Mouse (Mus musculus) cerebellum, adult 2 months (tissue): ENCODE measurements around the gene Mroh3. TPM values are rescaled to one million over a fixed set of nuclear protein-coding genes. Genes with fewer than 3 reads are reported as not detected.

Experiments used
- DNase-seq, 2 experiments: peaks; one replicate each; pipeline ENCODE4 v3.0.0; 2021
- H3K27ac ChIP-seq: fragments of 200-500 bp; 2 replicates; pipeline ENCODE4 v1.5.1; 2012; ENCODE audit warnings: low read length, control low read depth, inconsistent platforms; ENCODE audit not compliant: insufficient read depth
- H3K27me3 ChIP-seq: fragments of 200-500 bp; 2 replicates; pipeline ENCODE4 v1.6.1; 2012; ENCODE audit warnings: inconsistent platforms, mild to moderate bottlenecking, low read length, moderate library complexity; ENCODE audit not compliant: control insufficient read depth, insufficient read depth
- H3K4me1 ChIP-seq: fragments of 200-500 bp; 2 replicates; pipeline ENCODE4 v1.6.1; 2011; ENCODE audit warnings: low read length; ENCODE audit not compliant: control insufficient read depth, insufficient read depth
- H3K4me3 ChIP-seq: fragments of 200-500 bp; replicated peaks from 2 replicates; pipeline ENCODE3; 2011; ENCODE audit warnings: mild to moderate bottlenecking, low read depth, low read length, control low read depth; ENCODE audit not compliant: insufficient read depth
- CTCF ChIP-seq: fragments of 200-500 bp; IDR thresholded peaks from 2 replicates; pipeline ENCODE4 v1.5.1; 2011; ENCODE audit warnings: low read depth, mild to moderate bottlenecking, control low read depth, low read length, moderate library complexity, borderline replicate concordance; ENCODE audit not compliant: insufficient read depth
- POLR2A ChIP-seq: fragments of 200-500 bp; IDR thresholded peaks from 2 replicates; pipeline ENCODE4 v1.6.1; 2011; ENCODE audit warnings: low read length, control low read depth, borderline replicate concordance; ENCODE audit not compliant: insufficient read depth
- WGBS: fragments of 180-500 bp; shearing (Covaris S2); methylation state at CpG from one replicate; pipeline ENCODE4 v1.1.7; 2018; 5-methylcytosine and 5-hydroxymethylcytosine counted together
- polyA plus RNA-seq: library from polyadenylated mRNA; depleted of rRNA; stranded (reverse); fragments of >200 nt; gene quantifications from 2 replicates; pipeline ENCODE4 v1.2.3, GENCODE M21; 2012

Gene Mroh3
- polyA plus RNA-seq, 1 experiment, result 1.0 TPM

GRCm38 (mm10) chr1:136178741-136179140 is 33.9 kb downstream of the Mroh3 start:
- no peak overlapping the region for H3K27ac ChIP-seq
- TF ChIP-seq POLR2A (no peak), CTCF (no peak)
- DNase-seq, result no peak
- no peaks in the 10 kb centered on the region for H3K27me3 ChIP-seq
- no peak overlapping the region for H3K4me3 ChIP-seq
- H3K4me1 ChIP-seq, result peaks cover 7% of the 10 kb centered on the region; the same call in 1 of the 2 replicates
- 56% methylated on average over 6 of the region's 6 CpGs for WGBS

GRCm38 (mm10) chr1:136177085-136177484 is 35.5 kb downstream of the Mroh3 start:
- no peaks in the 10 kb centered on the region for H3K27me3 ChIP-seq
- no peak overlapping the region for H3K27ac ChIP-seq
- peaks cover 10% of the 10 kb centered on the region; the same call in 1 of the 2 replicates for H3K4me1 ChIP-seq
- no peak for DNase-seq
- H3K4me3 ChIP-seq, result no peak overlapping the region
- WGBS, result 94% methylated on average over 2 of the region's 2 CpGs
- TF ChIP-seq POLR2A (no peak), CTCF (no peak)

- 35% methylated on average over 6 of the region's 6 CpGs for WGBS
- H3K4me3 ChIP-seq, result no peak overlapping the region
- H3K4me1 ChIP-seq, result peaks cover 10% of the 10 kb centered on the region; the same call in 1 of the 2 replicates
- H3K27ac ChIP-seq, result no peak overlapping the region
- peak; percentile 77 for TF ChIP-seq CTCF
- TF ChIP-seq POLR2A, result no peak
- H3K27me3 ChIP-seq, result no peaks in the 10 kb centered on the region
- DNase-seq, result peak; percentile 34 to 41
These were observed 37.4 kb downstream of the Mroh3 start for GRCm38 (mm10) chr1:136175183-136175582.

GRCm38 (mm10) chr1:136174101-136174606 is 38.5 kb downstream of the Mroh3 start:
- no peak for TF ChIP-seq CTCF
- no peak for TF ChIP-seq POLR2A
- WGBS, result 29% methylated on average over 13 of the region's 13 CpGs
- Histone ChIP-seq H3K4me3 (no peak overlapping the region), H3K27me3 (no peaks in the 10 kb centered on the region), H3K27ac (no peak overlapping the region), H3K4me1 (peaks cover 10% of the 10 kb centered on the region; the same call in 1 of the 2 replicates)
- DNase-seq, result peak in 1 of 2 experiments; percentile 28

- DNase-seq, result no peak
- Histone ChIP-seq H3K27me3 (no peaks in the 10 kb centered on the region), H3K27ac (no peak overlapping the region), H3K4me3 (no peak overlapping the region), H3K4me1 (peaks cover 10% of the 10 kb centered on the region; the same call in 1 of the 2 replicates)
- TF ChIP-seq POLR2A, result no peak
- no peak for TF ChIP-seq CTCF
- 84% methylated on average over 12 of the region's 12 CpGs for WGBS
These were observed 39.9 kb downstream of the Mroh3 start for GRCm38 (mm10) chr1:136172696-136173095.

GRCm38 (mm10) chr1:136170109-136170508 is 42.5 kb downstream of the Mroh3 start:
- H3K4me3 ChIP-seq, result no peak overlapping the region
- H3K27me3 ChIP-seq, result no peaks in the 10 kb centered on the region
- DNase-seq, result peak; percentile 73 to 75
- TF ChIP-seq POLR2A (no peak), CTCF (peak; percentile 92)
- 6% methylated on average over 5 of the region's 5 CpGs for WGBS
- H3K27ac ChIP-seq, result no peak overlapping the region
- peaks cover 10% of the 10 kb centered on the region; the same call in 1 of the 2 replicates for H3K4me1 ChIP-seq

GRCm38 (mm10) chr1:136167657-136168056 is 45.0 kb downstream of the Mroh3 start:
- peak; percentile 38; the same call in 1 of the 2 replicates for TF ChIP-seq CTCF
- TF ChIP-seq POLR2A, result no peak
- peak in 1 of 2 experiments; percentile 19 for DNase-seq
- WGBS, result 68% methylated on average over 8 of the region's 8 CpGs
- H3K4me3 ChIP-seq, result no peak overlapping the region
- H3K27ac ChIP-seq, result no peak overlapping the region
- H3K27me3 ChIP-seq, result no peaks in the 10 kb centered on the region
- no peaks in the 10 kb centered on the region for H3K4me1 ChIP-seq

- no peak for TF ChIP-seq CTCF
- TF ChIP-seq POLR2A, result no peak
- H3K4me3 ChIP-seq, result no peak overlapping the region
- no peaks in the 10 kb centered on the region for H3K4me1 ChIP-seq
- WGBS, result 23% methylated on average over 2 of the region's 2 CpGs
- H3K27ac ChIP-seq, result no peak overlapping the region
- no peak for DNase-seq
- no peaks in the 10 kb centered on the region for H3K27me3 ChIP-seq
These were observed 47.2 kb downstream of the Mroh3 start for GRCm38 (mm10) chr1:136165436-136165835.
